Mouse (Mus musculus) layer of hippocampus, postnatal 25 days (tissue): Measurements from ENCODE around the gene Vmn1r78. TPM values are rescaled to one million over a fixed set of nuclear protein-coding genes. Genes with fewer than 3 reads are reported as not detected.
"Not testable (repeated sequence)": the region's sequence is repeated elsewhere in the genome, so short reads cannot be mapped to it uniquely, and the experiment has no call there.

Experiments used
- DNase-seq, 2 experiments: peaks; one replicate each; pipeline ENCODE4 v3.0.0; 2022; ENCODE audit warnings: mixed read lengths in 2 of 2, low spot score in 1 of 2; ENCODE audit errors: extremely low spot score in 1 of 2
- total RNA-seq, 2 experiments: library from RNA; stranded (reverse); gene quantifications; 2 replicates each; pipeline ENCODE4 v1.2.3; 2021

The Vmn1r78 gene
- total RNA-seq = not detected

- DNase-seq = no peak
These were observed at the start of gene Vmn1r78 for GRCm38 (mm10) chr7:12149957-12150356. Gene Vmn1r78, plus strand, starts transcription at chr7:12150257.

DNA sequence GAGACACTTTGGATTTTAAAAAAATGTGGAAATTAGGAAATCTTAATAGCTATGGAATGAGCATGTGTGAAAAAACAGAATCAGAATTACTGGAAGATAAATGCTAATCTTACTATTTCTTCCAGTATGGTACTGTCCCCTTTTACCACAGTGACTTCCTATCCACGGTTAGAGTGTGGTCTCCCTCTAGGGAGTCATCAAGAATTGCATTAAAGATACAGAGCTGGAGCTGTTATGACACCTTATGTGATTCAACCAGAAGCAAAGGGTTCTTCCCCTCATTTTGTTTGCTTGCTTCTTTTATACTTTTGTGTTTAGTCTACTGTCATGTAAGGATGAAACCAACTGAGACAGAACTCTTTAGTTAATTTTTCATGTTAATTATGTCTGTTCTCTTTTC, 6.4 kb downstream of the Vmn1r78 start:
- not testable (repeated sequence) for DNase-seq

DNA sequence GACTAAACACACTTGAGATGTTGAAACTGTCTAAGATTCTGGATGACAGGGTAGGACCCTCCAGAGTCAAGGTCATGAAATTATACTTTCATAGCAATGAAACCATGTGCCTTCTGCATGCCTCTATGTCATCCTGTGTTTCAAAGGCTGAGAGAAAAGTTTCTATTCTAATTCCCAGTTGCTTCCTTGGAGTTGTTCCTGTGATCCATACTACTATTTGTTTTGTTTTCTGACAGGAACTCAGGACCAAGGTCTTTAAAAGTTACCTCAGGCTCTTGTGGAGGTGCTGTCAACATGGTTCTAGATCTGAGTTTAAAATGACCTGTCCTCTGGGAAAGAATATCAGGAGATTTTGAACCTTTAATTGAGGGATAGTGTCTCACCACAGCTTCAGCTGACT, 20.9 kb downstream of the Vmn1r78 start, which contains the start of gene Vmn1r79:
Gene Vmn1r79 (plus strand): TSS at position 301 of the 400 bp plus-strand sequence.
- not testable (repeated sequence) for DNase-seq

GRCm38 (mm10) chr7:12172926-12173325, 22.9 kb downstream of the Vmn1r78 start:
- DNase-seq = not testable (repeated sequence)

DNA sequence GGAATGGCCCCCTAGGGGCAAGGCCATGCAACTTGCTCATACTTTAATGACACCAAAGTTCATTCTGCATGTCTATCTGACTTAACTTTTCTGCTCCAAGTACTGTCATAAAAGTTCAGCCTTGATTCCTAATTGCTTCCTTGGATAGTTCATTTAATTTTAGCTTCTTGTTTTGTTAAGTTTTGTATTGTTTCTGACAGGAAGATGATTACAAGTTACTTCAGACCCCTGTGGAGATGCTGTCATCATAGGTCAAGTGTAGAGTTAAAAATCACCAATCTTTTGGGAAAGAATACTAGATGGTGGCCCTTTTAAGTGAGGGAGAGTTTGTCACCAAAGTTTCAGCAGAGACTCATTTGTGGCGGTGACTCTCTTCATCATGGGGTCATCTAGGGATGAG, 38.9 kb downstream of the Vmn1r78 start, which contains the start of gene Vmn1r80:
Gene Vmn1r80 (plus strand): TSS at position 301 of the 400 bp plus-strand sequence.
- no peak for DNase-seq

GRCm38 (mm10) chr7:12204141-12204540, 54.1 kb downstream of the Vmn1r78 start:
- no peak for DNase-seq

Other genes starting within 250 kb of the Vmn1r78 start
- not detected for gene Vmn1r76, start 212.0 kb upstream of the Vmn1r78 start, total RNA-seq
- gene Vmn1r77, start 113.5 kb upstream of the Vmn1r78 start, total RNA-seq = not detected
- not detected for gene Vmn1r79, start 21.0 kb downstream of the Vmn1r78 start, total RNA-seq
- not detected for gene Vmn1r80, start 39.0 kb downstream of the Vmn1r78 start, total RNA-seq
- gene Vmn1r81, start 118.0 kb downstream of the Vmn1r78 start, total RNA-seq = not detected
- not detected for gene Vmn1r82, start 150.2 kb downstream of the Vmn1r78 start, total RNA-seq
- gene Vmn1r83, start 179.2 kb downstream of the Vmn1r78 start, total RNA-seq = not detected
- not detected for gene Vmn1r84, start 219.0 kb downstream of the Vmn1r78 start, total RNA-seq